Mouse (Mus musculus): ENCODE data around the gene Prox1.

DNA sequence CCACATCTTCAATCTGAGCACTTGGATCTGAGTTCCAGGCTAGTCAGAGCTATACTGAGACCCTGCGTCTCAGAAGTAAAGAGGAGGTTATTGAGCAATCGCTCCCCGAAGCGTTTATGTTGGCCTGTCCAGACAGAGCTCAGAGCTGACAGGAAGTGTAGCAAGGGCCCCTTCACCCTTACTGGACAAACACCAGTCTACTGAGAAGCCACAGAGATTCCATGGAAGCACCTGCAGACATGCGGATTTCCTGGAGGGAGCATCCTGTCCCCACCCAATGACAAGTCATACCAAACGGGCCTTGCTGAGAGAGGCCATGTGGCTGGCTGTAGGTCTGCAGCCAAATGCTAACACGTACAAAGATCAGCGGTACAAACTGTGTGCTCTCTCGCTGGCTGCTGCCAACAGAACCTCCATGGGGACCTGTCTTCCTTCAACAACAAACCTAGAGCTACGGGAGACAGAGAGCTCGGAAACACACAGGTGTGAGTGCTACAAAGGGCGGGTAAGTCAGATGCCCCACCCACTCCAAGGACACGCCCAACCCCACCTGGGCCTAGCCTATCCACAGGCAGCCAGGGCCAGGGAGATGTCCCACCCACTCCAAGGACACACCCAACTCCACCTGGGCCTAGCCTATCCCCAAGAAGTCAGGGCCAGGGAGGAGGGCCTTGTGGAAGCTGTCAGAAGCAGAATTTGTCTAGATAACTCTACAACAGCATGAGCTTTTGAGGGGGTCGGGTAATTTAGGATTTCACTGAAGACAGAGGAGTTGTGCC is 45.4 kb downstream of the Prox1 start:
- TF ChIP-seq CTCF (IDR thresholded peaks at IDR 0.05; ENCODE audit: insufficient read depth, low read depth, low read length) (no peak), POLR2A (IDR thresholded peaks at IDR 0.05; ENCODE audit: insufficient read depth, low read depth, low read length) (no peak)

Data from olfactory bulb, adult 2 months (tissue).